Mouse (Mus musculus) layer of hippocampus, adult 11-12 months (tissue): ENCODE data around the gene Gm43518.

ENCODE experiments used
- DNase-seq: peaks from one replicate; pipeline ENCODE4 v3.0.0; 2022; ENCODE audit warnings: low spot score

Gm43518 gene

GRCm38 (mm10) chr5:123979221-123979979 lies 52.2 kb downstream of the Gm43518 start:
- DNase-seq, result no peak

DNA sequence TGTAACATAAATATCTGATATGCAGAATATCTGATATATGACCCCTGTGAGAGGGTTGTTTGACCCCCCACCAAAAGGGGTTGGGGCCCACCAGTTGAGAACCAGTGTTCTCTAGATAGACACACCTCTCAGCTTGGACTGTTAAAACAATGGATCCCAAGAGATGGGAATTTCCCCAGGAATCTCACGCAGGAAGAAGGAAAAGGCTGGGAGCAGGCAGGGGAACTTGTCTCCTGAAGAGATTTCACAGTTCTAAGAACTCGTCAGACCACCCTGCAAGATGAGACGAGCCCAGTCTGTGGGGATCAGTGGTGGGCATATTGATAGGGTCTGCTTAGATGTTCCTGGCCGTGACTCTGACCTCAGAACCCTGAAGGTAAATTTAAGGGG lies 52.8 kb downstream of the Gm43518 start:
- no peak for DNase-seq

GRCm38 (mm10) chr5:123980521-123981249 lies 53.5 kb downstream of the Gm43518 start:
- no peak for DNase-seq

DNA sequence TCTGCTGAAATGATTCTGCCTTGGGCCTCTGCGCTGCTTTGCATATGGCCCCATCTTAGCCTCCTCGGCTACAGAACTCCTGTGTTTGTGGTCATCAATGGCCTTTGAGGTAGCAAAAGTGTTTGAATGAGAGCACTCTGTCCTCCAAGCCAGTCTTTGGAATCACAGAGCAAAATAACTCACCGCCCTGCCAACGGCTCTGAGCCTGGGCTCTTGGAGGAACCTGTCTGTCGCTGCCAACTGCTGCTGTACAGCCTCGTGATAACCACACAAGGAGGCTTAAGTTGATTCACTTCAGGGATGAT lies 54.0 kb downstream of the Gm43518 start:
- no peak for DNase-seq

GRCm38 (mm10) chr5:123982838-123983237 lies 55.6 kb downstream of the Gm43518 start:
- no peak for DNase-seq

DNA sequence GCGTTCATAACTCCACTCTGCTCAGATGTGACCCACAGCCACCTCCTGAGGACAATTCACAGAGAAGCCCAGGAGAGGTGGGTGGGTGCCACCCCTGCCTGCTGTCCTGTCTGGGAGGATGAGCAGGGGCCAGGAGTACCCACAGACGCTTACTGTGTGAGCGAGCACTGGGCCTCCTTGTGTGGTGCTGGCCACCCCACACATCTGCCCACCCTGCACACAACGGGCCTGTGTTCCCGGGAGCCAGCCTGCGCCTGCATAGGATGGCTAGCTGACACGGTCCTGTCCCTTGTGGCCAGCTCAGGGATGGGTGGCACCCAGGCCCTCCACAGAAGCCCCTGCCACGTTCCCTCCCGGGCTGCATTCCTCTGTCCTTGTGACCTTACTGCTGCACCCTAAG lies 58.2 kb downstream of the Gm43518 start:
- peak; percentile 62 for DNase-seq

GRCm38 (mm10) chr5:123986925-123987324 lies 59.7 kb downstream of the Gm43518 start:
- DNase-seq, result no peak

DNA sequence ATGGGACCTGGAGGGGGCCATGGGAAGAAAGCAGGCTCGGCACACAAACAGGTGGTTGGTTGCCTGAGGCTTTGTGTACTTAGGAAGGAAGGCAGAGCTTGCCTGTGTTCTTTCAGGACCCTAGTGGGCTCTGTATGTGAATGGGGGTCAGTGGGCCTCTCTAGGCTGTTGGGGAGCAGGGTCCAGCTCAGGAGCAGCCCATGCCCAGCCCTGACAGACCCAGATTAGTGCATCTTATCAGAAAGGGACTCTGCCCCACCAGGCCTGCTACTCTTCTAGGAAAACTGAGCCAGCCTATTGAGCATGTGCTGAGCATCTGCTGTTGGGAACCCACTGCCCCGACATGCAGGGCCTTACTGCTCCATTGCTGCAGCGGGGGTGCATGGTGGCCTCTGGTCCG lies 60.3 kb downstream of the Gm43518 start:
- DNase-seq, result no peak
